Mouse (Mus musculus) stomach, postnatal 0 days (tissue): ENCODE data around the gene Mrps2. TPM values are rescaled to one million over a fixed set of nuclear protein-coding genes. Genes with fewer than 3 reads are reported as not detected.
A peak's percentile ranks its signal among the peaks of the same experiment; 100 is the strongest.

Experiments
- ATAC-seq: fragments of 200-750 bp; cut with Nextera tagmentation; 2 replicates; pipeline ENCODE4 v1.8.0; 2017; ENCODE audit not compliant: low FRiP score, low TSS enrichment
- DNase-seq: peaks from one replicate; pipeline ENCODE4 v3.0.0-alpha.2; 2016; ENCODE audit warnings: low spot score
- H3K27ac ChIP-seq: fragments of 300-500 bp; sonication (generic); replicated peaks from 2 replicates; pipeline ENCODE4 v1.5.1; 2014; ENCODE audit warnings: mild to moderate bottlenecking, control low read depth
- H3K27me3 ChIP-seq: fragments of 300-500 bp; sonication (generic); 2 replicates; pipeline ENCODE4 v1.6.1; 2014; ENCODE audit warnings: low read length; ENCODE audit not compliant: control insufficient read depth, insufficient read depth
- H3K36me3 ChIP-seq: fragments of 300-500 bp; sonication (generic); 2 replicates; pipeline ENCODE4 v1.6.1; 2014; ENCODE audit warnings: low read length, mixed read lengths; ENCODE audit not compliant: control insufficient read depth, insufficient read depth
- H3K4me1 ChIP-seq: fragments of 300-500 bp; sonication (generic); replicated peaks from 2 replicates; pipeline ENCODE4 v1.6.1; 2014; ENCODE audit warnings: antibody characterized with exemption; ENCODE audit not compliant: control insufficient read depth, insufficient read depth
- H3K4me2 ChIP-seq: fragments of 300-500 bp; sonication (generic); replicated peaks from 2 replicates; pipeline ENCODE4 v1.6.1; 2014; ENCODE audit warnings: low read depth, mild to moderate bottlenecking, control low read depth, moderate library complexity
- H3K4me3 ChIP-seq: fragments of 300-500 bp; sonication (generic); 2 replicates; pipeline ENCODE4 v1.5.1; 2014; ENCODE audit warnings: low read depth, low read length, control low read depth
- H3K9ac ChIP-seq: fragments of 300-500 bp; sonication (generic); 2 replicates; pipeline ENCODE4 v1.6.1; 2014; ENCODE audit warnings: mild to moderate bottlenecking, low read length, control low read depth, mixed read lengths
- H3K9me3 ChIP-seq: fragments of 300-500 bp; sonication (generic); 2 replicates; pipeline ENCODE4 v1.6.1; 2016; ENCODE audit warnings: low read length; ENCODE audit not compliant: control insufficient read depth
- CTCF ChIP-seq: IDR thresholded peaks from 2 replicates; pipeline ENCODE4 v1.5.1; 2016; ENCODE audit warnings: antibody characterized with exemption, low read depth, mild to moderate bottlenecking, moderate library complexity
- EP300 ChIP-seq: optimal IDR thresholded peaks from 2 replicates; pipeline ENCODE3; 2016; ENCODE audit warnings: antibody characterized with exemption
- WGBS: fragments of 180-500 bp; shearing (Covaris S2); extraction: QIAGEN DNeasy Blood & Tissue Kit; methylation state at CpG from one replicate; pipeline ENCODE4 v1.1.7; 2014; 5-methylcytosine and 5-hydroxymethylcytosine counted together
- polyA plus RNA-seq: library from polyadenylated mRNA; unstranded; fragments of >200 nt; fragmentation: Nextera tagmentation; extraction: Ambion mirVana; gene quantifications from 2 replicates; pipeline ENCODE4 v1.2.1, GENCODE M21; 2015

Gene Mrps2
- polyA plus RNA-seq, 1 experiment from 2014 or later: 25.3 TPM

GRCm38 (mm10) chr2:28433512-28433911 is 34.4 kb upstream of the Mrps2 start:
- Histone ChIP-seq H3K27me3 (no peaks in the 10 kb centered on the region), H3K27ac (no peak overlapping the region), H3K4me3 (no peak overlapping the region), H3K4me2 (no peak overlapping the region), H3K4me1 (no peaks in the 10 kb centered on the region), H3K9me3 (no peaks in the 10 kb centered on the region), H3K9ac (no peak overlapping the region), H3K36me3 (no peaks in the 10 kb centered on the region)
- no peak for TF ChIP-seq EP300
- no peak for TF ChIP-seq CTCF
- DNase-seq (no peak), ATAC-seq (no peak)
- no CpG with 5 or more reads among the region's 2 CpGs for whole genome bisulfite sequencing

GRCm38 (mm10) chr2:28435401-28435800 is 32.5 kb upstream of the Mrps2 start:
- no peak for ATAC-seq
- Histone ChIP-seq H3K4me2 (no peak overlapping the region), H3K4me1 (no peaks in the 10 kb centered on the region), H3K4me3 (no peak overlapping the region), H3K9me3 (no peaks in the 10 kb centered on the region), H3K27ac (no peak overlapping the region), H3K36me3 (no peaks in the 10 kb centered on the region), H3K9ac (no peak overlapping the region), H3K27me3 (no peaks in the 10 kb centered on the region)
- DNase-seq: no peak
- WGBS: 86% methylated on average over 11 of the region's 11 CpGs
- TF ChIP-seq CTCF (no peak), EP300 (no peak)

GRCm38 (mm10) chr2:28440842-28441241 is 27.0 kb upstream of the Mrps2 start:
- DNase-seq: no peak
- Histone ChIP-seq H3K9ac (no peak overlapping the region), H3K4me2 (no peak overlapping the region), H3K4me3 (no peak overlapping the region), H3K27me3 (no peaks in the 10 kb centered on the region), H3K4me1 (no peaks in the 10 kb centered on the region), H3K9me3 (no peaks in the 10 kb centered on the region), H3K27ac (no peak overlapping the region), H3K36me3 (no peaks in the 10 kb centered on the region)
- 56% methylated on average over 6 of the region's 6 CpGs for WGBS
- no peak for ATAC-seq
- TF ChIP-seq EP300: no peak
- no peak for TF ChIP-seq CTCF

- TF ChIP-seq CTCF (no peak), EP300 (no peak)
- H3K27ac ChIP-seq: no peak overlapping the region
- no peak for DNase-seq
- no peaks in the 10 kb centered on the region for H3K27me3 ChIP-seq
- H3K4me3 ChIP-seq: no peak overlapping the region
- no peak overlapping the region for H3K4me2 ChIP-seq
- H3K9ac ChIP-seq: no peak overlapping the region
- H3K4me1 ChIP-seq: 0 out of 2 replicates have a peak, but pooled peaks cover 2% of the 10 kb centered on the region
- no peak for ATAC-seq
- no peaks in the 10 kb centered on the region for H3K9me3 ChIP-seq
- whole genome bisulfite sequencing: 78% methylated on average over 4 of the region's 4 CpGs
- no peaks in the 10 kb centered on the region for H3K36me3 ChIP-seq
Observed at GRCm38 (mm10) chr2:28445082-28445481, 22.8 kb upstream of the Mrps2 start.

- H3K4me2 ChIP-seq: peak overlapping the region; percentile 96
- peak overlapping the region; percentile 79 for H3K9ac ChIP-seq
- H3K27me3 ChIP-seq: no peaks in the 10 kb centered on the region
- H3K36me3 ChIP-seq: no peaks in the 10 kb centered on the region
- WGBS: 6% methylated on average over 5 of the region's 5 CpGs
- peak; percentile 23 for DNase-seq
- no peaks in the 10 kb centered on the region for H3K9me3 ChIP-seq
- no peak for TF ChIP-seq CTCF
- TF ChIP-seq EP300: no peak
- no peak for ATAC-seq
- H3K27ac ChIP-seq: no peak overlapping the region
- H3K4me1 ChIP-seq: 0 out of 2 replicates have a peak, but pooled peaks cover 2% of the 10 kb centered on the region
- H3K4me3 ChIP-seq: peak overlapping the region; percentile 72
Observed at GRCm38 (mm10) chr2:28446181-28446514, 21.7 kb upstream of the Mrps2 start.

- WGBS: under 1% methylated on average over 58 of the region's 118 CpGs
- peak; percentile 56 for DNase-seq
- no peaks in the 10 kb centered on the region for H3K9me3 ChIP-seq
- 0 out of 2 replicates have a peak, but pooled peaks cover 2% of the 10 kb centered on the region for H3K4me1 ChIP-seq
- H3K4me2 ChIP-seq: peak within 1 kb of the TSS; percentile 96
- H3K9ac ChIP-seq: peak within 1 kb of the TSS; percentile 79
- peak within 1 kb of the TSS; percentile 53; the same call in 1 of the 2 replicates for H3K27ac ChIP-seq
- no peaks in the 10 kb centered on the region for H3K36me3 ChIP-seq
- ATAC-seq: peak; percentile 75
- no peaks in the 10 kb centered on the region for H3K27me3 ChIP-seq
- TF ChIP-seq EP300 (no peak), CTCF (no peak)
- peak within 1 kb of the TSS; percentile 72 for H3K4me3 ChIP-seq
Observed at GRCm38 (mm10) chr2:28446515-28447314, 21.2 kb upstream of the Mrps2 start, which contains the start of gene Ppp1r26. TSS of gene Ppp1r26 (plus strand) at chr2:28446800.
